Mouse (Mus musculus) cerebellum, adult 9-11 months (tissue): ENCODE results near the gene Skiv2l.
"Not testable (repeated sequence)": the region's sequence is repeated elsewhere in the genome, so short reads cannot be mapped to it uniquely, and the experiment has no call there.

Source experiments
- DNase-seq: peaks from one replicate; pipeline ENCODE4 v3.0.0; 2022

Skiv2l gene

DNA sequence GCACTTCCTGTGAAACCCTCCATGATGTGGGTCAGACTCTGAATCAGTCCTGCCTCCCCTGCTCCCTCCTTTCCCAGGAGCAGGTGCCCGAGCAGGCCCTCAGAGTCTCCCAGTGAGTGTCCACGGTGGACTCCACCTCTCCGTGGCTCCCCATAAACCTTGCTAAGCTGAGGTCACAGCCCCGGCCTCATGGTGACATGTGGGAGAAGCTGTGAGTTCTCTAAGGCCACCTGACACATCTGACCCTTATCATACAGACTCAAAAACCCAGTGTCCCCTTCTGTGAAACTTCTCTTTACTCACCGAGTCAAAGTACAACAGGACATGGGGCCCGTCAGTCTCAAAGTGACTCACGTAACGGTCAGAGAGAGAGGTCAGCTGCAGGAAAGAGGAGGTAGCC lies 39.2 kb downstream of the Skiv2l start:
- not testable (repeated sequence) for DNase-seq

DNA sequence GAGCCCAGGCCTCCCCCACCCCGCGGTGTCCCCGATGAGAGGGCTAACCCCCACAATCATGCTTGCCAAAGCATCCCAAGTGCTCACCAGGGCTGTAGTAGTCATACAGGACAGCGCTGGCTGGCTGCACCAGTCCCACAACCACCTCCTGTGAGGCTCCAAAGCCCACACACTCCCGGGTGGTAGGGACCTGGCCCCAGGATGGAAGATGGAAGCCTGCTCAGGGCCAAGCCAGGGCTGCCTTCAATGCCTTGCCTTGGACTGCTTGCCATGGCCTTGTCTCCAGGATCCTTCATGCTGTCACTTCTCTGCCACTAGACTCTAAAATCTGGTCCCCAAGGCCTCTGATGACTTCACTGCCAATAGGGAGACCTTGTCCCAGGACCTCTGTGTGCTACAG lies 39.6 kb downstream of the Skiv2l start:
- DNase-seq, result not testable (repeated sequence)

DNA sequence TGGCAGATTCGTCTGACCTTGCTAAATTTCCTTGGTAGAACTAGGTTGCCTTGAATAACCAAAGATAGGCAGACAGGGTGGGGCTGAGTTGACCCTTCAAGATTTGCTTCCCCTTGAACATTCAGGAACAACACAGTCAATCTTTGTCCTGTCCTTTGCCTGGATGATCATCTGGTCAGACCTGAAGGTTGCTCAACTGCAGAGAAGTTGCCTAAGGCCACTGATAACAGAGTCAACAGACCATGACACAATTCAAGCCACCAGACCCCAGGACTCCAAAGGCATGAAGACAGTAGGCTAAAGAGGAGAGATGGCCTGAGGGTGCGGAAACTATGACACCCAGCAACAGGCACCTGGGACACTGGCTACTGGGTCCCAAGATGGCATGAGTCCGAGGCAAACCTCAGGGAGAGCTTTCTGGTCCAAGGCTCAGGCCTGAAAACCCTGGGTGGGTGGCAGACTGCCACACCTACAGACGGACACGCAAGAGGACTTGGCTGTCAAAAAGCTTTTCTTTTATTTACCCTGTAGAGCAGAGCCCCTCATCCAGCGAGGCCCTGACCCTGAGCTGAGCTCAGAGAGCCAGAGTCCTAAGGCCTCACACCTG lies 41.3 kb downstream of the Skiv2l start:
- DNase-seq, result no peak

DNA sequence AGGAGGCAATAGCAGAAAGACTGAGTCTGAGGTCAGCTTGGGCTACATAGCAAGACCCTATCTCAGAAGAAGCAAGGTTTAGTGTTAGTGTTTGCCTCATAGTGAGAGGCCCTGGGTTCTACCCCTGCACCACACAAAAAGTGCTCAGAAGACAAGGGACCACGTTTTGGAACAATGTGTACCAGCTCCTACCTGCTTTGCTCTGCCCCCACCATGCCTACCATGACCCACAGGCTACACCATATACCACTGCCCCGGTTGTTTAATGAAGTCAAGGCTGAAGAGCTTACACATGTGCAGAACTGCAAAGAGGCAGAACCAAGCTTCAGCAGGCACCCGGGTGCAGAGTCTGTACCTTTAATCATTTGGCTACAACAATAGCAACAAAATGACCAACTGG lies 42.8 kb downstream of the Skiv2l start:
- DNase-seq, result no peak

DNA sequence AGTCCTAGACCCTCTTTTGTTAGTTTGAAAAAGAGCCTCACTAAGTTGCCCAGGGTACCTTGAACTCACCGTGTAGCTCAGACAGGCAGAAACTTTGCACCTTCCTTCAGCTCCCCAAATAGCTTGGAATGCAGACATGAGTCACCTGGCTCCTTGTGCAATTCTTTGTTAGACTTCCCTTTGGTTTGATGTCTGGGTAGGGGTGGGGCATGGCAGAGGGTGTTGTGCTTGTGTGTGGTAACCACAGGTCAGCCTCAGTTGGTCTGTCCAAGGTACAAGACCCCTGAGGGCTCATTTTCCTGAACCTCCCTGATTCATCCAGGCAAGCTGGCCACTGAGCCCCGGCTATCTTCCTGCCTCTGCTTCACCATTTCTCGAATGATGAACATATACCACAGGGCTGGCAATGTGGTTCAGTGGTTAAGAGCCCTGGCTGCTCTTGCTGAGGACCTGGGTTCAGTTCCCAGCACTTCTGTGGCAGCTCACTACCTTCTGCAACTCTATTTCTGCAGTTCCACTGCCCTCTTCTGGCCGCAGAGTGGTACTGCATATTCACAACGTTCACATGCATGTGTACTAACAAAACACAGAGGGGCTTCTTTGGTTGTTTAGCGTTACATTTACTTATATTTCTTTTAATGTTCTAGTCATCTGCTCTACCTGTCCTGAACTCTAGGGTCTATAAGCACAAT lies 45.0 kb downstream of the Skiv2l start:
- no peak for DNase-seq

GRCm38 (mm10) chr17:34804301-34804700 lies 45.7 kb downstream of the Skiv2l start, which contains the start of gene Cyp21a1:
Gene Cyp21a1, minus strand, starts transcription at chr17:34804561.
- not testable (repeated sequence) for DNase-seq

- DNase-seq, result not testable (repeated sequence)
Observed at GRCm38 (mm10) chr17:34803367-34803766, 46.6 kb downstream of the Skiv2l start.

DNA sequence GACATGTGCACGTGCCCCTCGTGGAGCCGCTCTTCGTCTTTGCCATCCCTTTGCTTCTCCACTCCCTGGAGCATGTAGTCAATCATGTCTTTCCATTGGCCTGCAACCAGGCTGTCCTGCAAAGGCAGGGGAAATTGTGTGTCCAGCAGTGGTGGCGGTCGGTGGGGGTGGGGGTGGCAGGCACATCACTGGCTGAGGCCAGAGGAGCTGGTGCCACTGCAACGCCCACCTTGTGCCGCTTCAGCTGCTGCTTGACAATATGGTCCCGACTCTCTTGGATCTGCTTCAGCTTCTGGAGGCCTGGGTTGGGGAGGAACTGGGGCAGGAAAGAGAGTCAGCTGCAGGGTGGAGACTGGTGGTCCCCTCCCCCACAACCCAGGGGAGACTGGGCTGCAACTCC lies 47.3 kb downstream of the Skiv2l start:
- DNase-seq, result not testable (repeated sequence)

DNA sequence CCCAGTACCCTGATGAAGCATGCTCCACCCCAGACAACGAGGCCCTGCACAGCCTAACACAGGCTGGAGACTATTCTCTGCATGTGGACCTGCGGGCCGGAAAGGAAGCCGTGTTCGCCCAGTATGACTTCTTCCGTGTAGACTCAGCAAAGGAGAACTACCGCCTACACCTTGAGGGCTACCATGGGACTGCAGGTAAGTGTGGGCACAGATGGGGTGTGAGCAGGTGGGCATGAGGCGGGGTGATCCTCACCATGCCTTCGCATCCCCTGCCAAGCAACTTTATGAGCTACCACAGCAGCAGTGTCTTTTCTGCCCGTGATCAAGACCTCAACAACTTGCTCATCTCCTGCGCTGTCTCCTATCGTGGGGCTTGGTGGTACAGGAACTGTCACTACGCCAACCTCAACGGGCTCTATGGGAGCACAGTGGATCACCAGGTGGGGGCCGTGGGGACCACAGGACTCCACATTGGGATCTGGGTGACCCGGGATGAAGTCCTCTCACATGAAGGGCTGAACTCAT lies 49.2 kb downstream of the Skiv2l start:
- not testable (repeated sequence) for DNase-seq

GRCm38 (mm10) chr17:34799531-34799925 lies 50.5 kb downstream of the Skiv2l start:
- no peak for DNase-seq

- DNase-seq, result no peak
Observed at GRCm38 (mm10) chr17:34798866-34799530, 51.0 kb downstream of the Skiv2l start.

DNA sequence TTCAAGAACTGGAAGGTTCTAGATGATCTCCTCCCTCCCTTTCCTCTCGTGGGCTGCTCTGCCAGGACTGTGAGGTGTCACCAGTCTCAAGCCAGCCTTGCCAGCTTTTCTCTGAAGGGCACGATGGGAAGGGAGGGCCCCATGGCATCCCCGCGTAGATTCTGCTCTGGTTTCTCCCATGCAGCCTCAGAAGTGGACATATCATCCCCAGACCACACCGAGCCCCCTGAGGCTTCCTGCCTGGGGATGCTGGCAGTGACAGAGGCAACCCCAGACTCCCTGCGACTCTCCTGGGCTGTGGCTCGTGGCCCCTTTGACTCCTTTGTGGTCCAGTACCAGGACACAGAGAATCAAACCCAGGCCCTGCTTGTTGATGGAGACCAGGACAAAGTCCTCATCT lies 51.9 kb downstream of the Skiv2l start:
- DNase-seq, result not testable (repeated sequence)

DNA sequence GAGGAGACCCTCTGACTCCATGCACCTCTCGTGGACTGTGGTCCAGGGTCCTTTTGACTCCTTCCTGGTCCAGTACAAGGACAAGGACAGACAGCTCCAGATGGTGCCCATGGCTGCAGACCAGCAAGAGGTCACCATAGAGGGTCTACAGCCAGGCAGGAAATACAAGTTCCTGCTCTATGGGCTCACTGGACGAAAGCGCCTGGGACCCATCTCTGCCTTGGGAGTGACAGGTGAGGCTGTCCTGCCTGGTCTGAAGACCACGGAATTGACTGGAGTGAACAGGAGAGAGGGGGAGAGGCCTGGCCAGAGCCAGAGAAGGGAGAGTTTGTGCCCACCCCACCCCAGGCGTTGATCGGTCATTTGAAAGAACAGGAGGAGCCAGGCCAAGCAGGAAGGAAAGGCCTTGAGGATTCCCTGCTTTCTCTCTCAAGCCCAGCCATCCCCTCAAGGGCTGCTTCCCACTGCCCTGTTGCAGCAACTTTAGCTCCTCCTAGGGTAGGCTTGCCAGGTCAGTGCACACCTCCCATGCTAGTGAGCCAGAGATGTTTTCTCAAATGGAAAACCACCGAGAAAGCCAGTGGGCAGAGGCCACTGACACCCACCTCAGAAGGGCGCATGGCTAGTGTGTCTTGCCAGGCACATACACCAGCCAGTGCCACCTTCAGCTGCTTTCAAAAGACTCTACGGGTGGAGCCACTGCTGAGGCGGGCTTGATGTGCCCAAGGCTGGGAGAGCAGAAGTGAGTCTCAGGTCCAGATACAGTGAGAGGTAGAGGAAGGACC lies 52.6 kb downstream of the Skiv2l start:
- DNase-seq, result not testable (repeated sequence)

GRCm38 (mm10) chr17:34796311-34797140 lies 53.5 kb downstream of the Skiv2l start:
- no peak for DNase-seq

- peak; percentile 32 for DNase-seq
Observed at GRCm38 (mm10) chr17:34795633-34796032, 54.4 kb downstream of the Skiv2l start.

- DNase-seq, result no peak
Observed at GRCm38 (mm10) chr17:34795016-34795415, 55.0 kb downstream of the Skiv2l start.
